Mouse (Mus musculus): ENCODE measurements at regions not wholly inside any gene's neighbourhood (a gene's known extent, or its start where the extent isn't known, plus 50 kb on each side); places are given as distances from the start of the nearest gene placed in this dataset.

GRCm38 (mm10) chr16:95904531-95905165 lies 86.1 kb downstream of the Psmg1 start:
- no peaks in the 10 kb centered on the region for H3K9me3 ChIP-seq
- no peak overlapping the region for H3K4me2 ChIP-seq
- no peak overlapping the region for H3K4me3 ChIP-seq
- H3K36me3 ChIP-seq: no peaks in the 10 kb centered on the region
- ATAC-seq (ENCODE audit: borderline replicate concordance, extremely low read depth, low FRiP score, low TSS enrichment): no peak
- no peak overlapping the region for H3K9ac ChIP-seq
- H3K4me1 ChIP-seq: 0 out of 2 replicates have a peak, but pooled peaks cover 8% of the 10 kb centered on the region
- 56% methylated on average over 6 of the region's 6 CpGs for WGBS
- H3K27ac ChIP-seq: no peak overlapping the region
- H3K27me3 ChIP-seq: no peaks in the 10 kb centered on the region

DNA sequence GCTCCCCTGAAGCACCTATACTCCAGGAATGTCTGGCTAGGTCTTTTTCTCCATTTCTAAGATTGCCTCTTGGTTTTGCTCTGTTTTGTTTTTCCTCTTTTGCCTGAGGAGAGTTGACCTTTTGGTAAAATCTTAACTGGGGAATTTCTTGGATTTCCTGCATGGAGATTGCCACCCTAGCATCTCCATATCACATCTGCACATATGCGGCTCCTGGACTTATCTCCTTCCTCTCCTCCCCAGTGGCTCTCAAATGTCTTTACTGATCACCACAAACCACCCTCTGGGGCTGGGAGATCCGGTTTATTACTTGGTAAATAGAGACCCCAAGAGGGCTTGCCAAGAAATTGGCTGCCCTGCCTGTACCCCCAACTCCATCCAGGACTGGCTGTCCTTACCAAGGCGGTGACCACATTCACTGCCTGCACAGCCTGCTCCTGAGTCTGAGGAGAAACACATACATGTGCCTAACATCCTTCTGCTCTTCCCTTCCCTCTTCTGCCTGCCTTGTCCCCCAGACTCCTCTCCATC lies 87.3 kb downstream of the Psmg1 start:
- H3K4me1 ChIP-seq: 0 out of 2 replicates have a peak, but pooled peaks cover 8% of the 10 kb centered on the region
- no peak overlapping the region for H3K4me2 ChIP-seq
- H3K4me3 ChIP-seq: no peak overlapping the region
- H3K9ac ChIP-seq: no peak overlapping the region
- no peaks in the 10 kb centered on the region for H3K27me3 ChIP-seq
- 40% methylated on average over 3 of the region's 3 CpGs for WGBS
- no peaks in the 10 kb centered on the region for H3K36me3 ChIP-seq
- ATAC-seq (ENCODE audit: borderline replicate concordance, extremely low read depth, low FRiP score, low TSS enrichment): no peak
- no peaks in the 10 kb centered on the region for H3K9me3 ChIP-seq
- H3K27ac ChIP-seq: no peak overlapping the region

DNA sequence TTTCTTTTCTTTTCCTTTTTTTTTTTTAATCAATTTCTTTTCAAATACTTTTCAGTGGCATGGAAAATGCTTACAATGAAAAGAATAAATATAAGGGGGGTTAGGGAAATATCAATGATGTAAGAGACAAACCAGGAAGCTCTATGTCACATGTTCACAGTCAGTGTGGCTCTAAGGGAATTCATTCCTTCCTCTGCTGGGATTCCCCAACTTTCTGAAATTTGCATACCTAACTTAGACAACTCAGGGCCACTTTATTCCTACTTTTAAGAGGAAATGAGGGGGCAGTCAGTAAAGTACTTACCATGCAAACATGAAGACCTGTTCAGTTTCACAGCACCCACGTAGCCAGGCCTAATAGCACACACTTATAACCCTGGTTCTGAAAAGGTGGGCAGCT lies 88.6 kb downstream of the Psmg1 start:
- no peaks in the 10 kb centered on the region for H3K9me3 ChIP-seq
- H3K4me3 ChIP-seq: no peak overlapping the region
- WGBS: 81% methylated on average over 1 of the region's 1 CpGs

DNA sequence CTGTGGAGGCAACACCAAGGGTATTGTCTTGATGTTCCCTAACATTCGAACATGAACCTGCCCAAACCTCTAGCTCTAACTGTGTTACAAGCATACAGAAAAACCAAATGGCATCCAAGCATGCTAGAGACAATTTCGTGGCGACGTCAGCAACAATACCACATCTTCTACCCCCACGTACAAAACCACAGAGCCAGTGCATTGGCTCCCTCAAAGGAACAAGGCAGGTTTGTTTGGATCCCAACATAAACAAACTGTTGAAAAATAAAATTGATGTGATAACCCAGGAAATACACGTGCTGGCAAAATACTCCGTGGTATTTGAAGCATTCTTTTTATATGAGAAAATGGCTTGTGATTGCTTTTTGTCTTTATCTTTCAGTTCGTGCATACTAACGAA lies 89.4 kb downstream of the Psmg1 start:
- Histone ChIP-seq H3K36me3 (no peaks in the 10 kb centered on the region), H3K4me1 (0 out of 2 replicates have a peak, but pooled peaks cover 8% of the 10 kb centered on the region), H3K27me3 (no peaks in the 10 kb centered on the region), H3K9ac (no peak overlapping the region), H3K9me3 (no peaks in the 10 kb centered on the region), H3K4me2 (no peak overlapping the region), H3K4me3 (no peak overlapping the region), H3K27ac (no peak overlapping the region)
- 45% methylated on average over 9 of the region's 9 CpGs for WGBS
- no peak for ATAC-seq (ENCODE audit: borderline replicate concordance, extremely low read depth, low FRiP score, low TSS enrichment)

More for the DNA sequence above, 88.6 kb downstream of the Psmg1 start:
- no peak overlapping the region for H3K4me2 ChIP-seq
- ATAC-seq (ENCODE audit: borderline replicate concordance, extremely low read depth, low FRiP score, low TSS enrichment): no peak
- H3K27ac ChIP-seq: no peak overlapping the region
- H3K9ac ChIP-seq: no peak overlapping the region
- H3K4me1 ChIP-seq: 0 out of 2 replicates have a peak, but pooled peaks cover 8% of the 10 kb centered on the region
- H3K27me3 ChIP-seq: no peaks in the 10 kb centered on the region
- no peaks in the 10 kb centered on the region for H3K36me3 ChIP-seq

- H3K27me3 ChIP-seq: no peaks in the 10 kb centered on the region
- H3K9ac ChIP-seq: no peak overlapping the region
- WGBS: 44% methylated on average over 9 of the region's 9 CpGs
- H3K4me1 ChIP-seq: 0 out of 2 replicates have a peak, but pooled peaks cover 8% of the 10 kb centered on the region
- ATAC-seq (ENCODE audit: borderline replicate concordance, extremely low read depth, low FRiP score, low TSS enrichment): no peak
- no peaks in the 10 kb centered on the region for H3K36me3 ChIP-seq
- no peaks in the 10 kb centered on the region for H3K9me3 ChIP-seq
- no peak overlapping the region for H3K27ac ChIP-seq
- H3K4me3 ChIP-seq: no peak overlapping the region
- H3K4me2 ChIP-seq: no peak overlapping the region
These were observed 90.6 kb downstream of the Psmg1 start for GRCm38 (mm10) chr16:95900181-95900580.

GRCm38 (mm10) chr16:95899672-95900071 lies 91.1 kb downstream of the Psmg1 start:
- H3K27me3 ChIP-seq: no peaks in the 10 kb centered on the region
- no peak; the same call in 1 of the 2 replicates for ATAC-seq (ENCODE audit: borderline replicate concordance, extremely low read depth, low FRiP score, low TSS enrichment)
- H3K27ac ChIP-seq: no peak overlapping the region
- H3K4me3 ChIP-seq: no peak overlapping the region
- no peak overlapping the region for H3K9ac ChIP-seq
- 0 out of 2 replicates have a peak, but pooled peaks cover 5% of the 10 kb centered on the region for H3K4me1 ChIP-seq
- 85% methylated on average over 3 of the region's 3 CpGs for WGBS
- H3K9me3 ChIP-seq: no peaks in the 10 kb centered on the region
- H3K4me2 ChIP-seq: no peak overlapping the region
- H3K36me3 ChIP-seq: no peaks in the 10 kb centered on the region

DNA sequence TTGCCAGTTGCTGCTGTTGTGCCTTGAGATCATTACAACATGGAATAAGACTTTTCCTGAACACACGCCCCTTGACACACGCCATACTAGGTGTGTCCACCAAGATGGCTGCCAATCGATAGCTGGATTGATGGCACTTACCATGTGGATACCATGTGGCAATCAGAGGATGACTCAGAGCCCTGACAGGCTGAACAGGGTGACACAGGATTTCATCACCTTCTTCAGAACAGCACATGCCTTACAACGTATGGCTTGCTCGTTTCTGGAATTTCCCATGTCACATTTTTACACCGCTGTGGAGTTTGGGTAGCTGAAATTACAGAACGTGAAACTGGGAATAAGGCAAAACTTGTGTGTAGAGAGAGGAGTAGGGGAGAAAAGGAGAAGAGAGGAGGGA lies 92.9 kb downstream of the Psmg1 start:
- Histone ChIP-seq H3K4me3 (no peak overlapping the region), H3K9me3 (no peaks in the 10 kb centered on the region), H3K4me2 (no peak overlapping the region), H3K27me3 (no peaks in the 10 kb centered on the region), H3K9ac (no peak overlapping the region), H3K27ac (no peak overlapping the region), H3K4me1 (0 out of 2 replicates have a peak, but pooled peaks cover 3% of the 10 kb centered on the region), H3K36me3 (no peaks in the 10 kb centered on the region)
- 71% methylated on average over 7 of the region's 7 CpGs for WGBS
- ATAC-seq (ENCODE audit: borderline replicate concordance, extremely low read depth, low FRiP score, low TSS enrichment): no peak

- WGBS: 73% methylated on average over 6 of the region's 6 CpGs
- no peak overlapping the region for H3K4me2 ChIP-seq
- no peak overlapping the region for H3K27ac ChIP-seq
- no peaks in the 10 kb centered on the region for H3K9me3 ChIP-seq
- H3K4me1 ChIP-seq: no peaks in the 10 kb centered on the region
- H3K36me3 ChIP-seq: no peaks in the 10 kb centered on the region
- H3K4me3 ChIP-seq: no peak overlapping the region
- H3K9ac ChIP-seq: no peak overlapping the region
- no peak for ATAC-seq (ENCODE audit: borderline replicate concordance, extremely low read depth, low FRiP score, low TSS enrichment)
- no peaks in the 10 kb centered on the region for H3K27me3 ChIP-seq
These were observed 94.6 kb downstream of the Psmg1 start for GRCm38 (mm10) chr16:95896126-95896525.

DNA sequence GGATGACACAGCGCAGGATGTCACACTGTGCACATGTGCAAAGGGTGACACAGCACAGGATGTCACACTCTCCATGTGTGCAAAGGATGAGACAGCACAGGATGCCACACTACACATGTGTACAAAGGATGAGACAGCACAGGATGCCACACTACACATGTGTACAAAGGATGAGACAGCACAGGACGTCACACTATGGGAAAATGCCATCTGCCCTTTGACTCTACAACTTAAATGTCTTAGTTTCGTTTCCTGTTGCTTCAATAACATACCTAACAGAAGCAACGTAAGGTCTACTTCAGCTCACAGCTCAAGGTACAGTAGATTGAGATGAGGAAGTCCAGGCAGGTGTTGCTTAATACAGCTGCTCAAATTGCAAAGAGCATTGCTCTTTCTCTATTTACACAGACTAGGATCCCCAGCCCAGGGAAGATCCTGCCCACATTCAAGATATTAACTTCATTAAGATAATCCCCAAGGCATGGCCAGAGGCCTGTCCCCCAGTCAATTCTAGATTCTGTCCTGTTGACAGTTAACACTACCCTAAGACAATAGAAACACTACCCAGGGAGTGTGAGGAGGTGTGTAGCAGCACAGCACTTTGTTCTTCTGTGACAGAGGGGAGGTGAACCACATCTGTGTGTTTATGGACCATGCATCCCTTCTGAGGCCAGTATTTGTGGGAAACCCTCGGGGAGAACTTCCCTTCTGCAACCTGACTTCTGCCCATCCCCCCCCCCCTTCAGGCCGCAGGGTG lies 97.0 kb downstream of the Psmg1 start:
- Histone ChIP-seq H3K27me3 (no peaks in the 10 kb centered on the region), H3K27ac (no peak overlapping the region), H3K4me3 (no peak overlapping the region), H3K4me2 (no peak overlapping the region), H3K36me3 (no peaks in the 10 kb centered on the region), H3K4me1 (no peaks in the 10 kb centered on the region), H3K9me3 (no peaks in the 10 kb centered on the region), H3K9ac (no peak overlapping the region)
- no peak; the same call in 1 of the 2 replicates for ATAC-seq (ENCODE audit: borderline replicate concordance, extremely low read depth, low FRiP score, low TSS enrichment)
- 66% methylated on average over 6 of the region's 6 CpGs for WGBS

- no peak for ATAC-seq (ENCODE audit: borderline replicate concordance, extremely low read depth, low FRiP score, low TSS enrichment)
- H3K36me3 ChIP-seq: no peaks in the 10 kb centered on the region
- H3K4me2 ChIP-seq: no peak overlapping the region
- no peak overlapping the region for H3K9ac ChIP-seq
- H3K4me1 ChIP-seq: no peaks in the 10 kb centered on the region
- H3K4me3 ChIP-seq: no peak overlapping the region
- 69% methylated on average over 3 of the region's 3 CpGs for WGBS
- H3K9me3 ChIP-seq: no peaks in the 10 kb centered on the region
- no peak overlapping the region for H3K27ac ChIP-seq
- H3K27me3 ChIP-seq: no peaks in the 10 kb centered on the region
These were observed 98.4 kb downstream of the Psmg1 start for GRCm38 (mm10) chr16:95892356-95892755.

DNA sequence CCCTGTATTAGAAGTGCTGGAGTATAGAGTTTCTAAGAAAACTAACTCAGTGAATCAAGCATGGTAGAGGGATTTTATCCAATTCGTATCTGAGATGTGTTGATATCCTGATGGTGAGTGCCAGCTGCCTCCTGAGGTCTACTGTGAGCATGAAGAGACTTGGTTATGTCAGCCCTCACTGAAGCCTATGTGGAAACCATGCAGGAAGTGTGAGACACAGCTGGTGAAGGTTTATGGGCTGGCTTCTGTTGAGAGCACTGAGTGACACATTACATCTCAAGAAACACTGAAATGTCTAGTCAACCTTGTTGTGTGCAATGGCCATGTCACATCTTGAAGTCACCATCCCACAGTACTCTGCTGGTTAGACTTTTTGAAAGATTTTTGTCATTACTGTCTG lies 104.6 kb downstream of the Psmg1 start:
- no peaks in the 10 kb centered on the region for H3K9me3 ChIP-seq
- 79% methylated on average over 1 of the region's 1 CpGs for WGBS
- no peak overlapping the region for H3K4me2 ChIP-seq
- no peak overlapping the region for H3K4me3 ChIP-seq
- no peak overlapping the region for H3K9ac ChIP-seq
- ATAC-seq (ENCODE audit: borderline replicate concordance, extremely low read depth, low FRiP score, low TSS enrichment): no peak
- no peaks in the 10 kb centered on the region for H3K4me1 ChIP-seq
- no peak overlapping the region for H3K27ac ChIP-seq
- no peaks in the 10 kb centered on the region for H3K27me3 ChIP-seq
- no peaks in the 10 kb centered on the region for H3K36me3 ChIP-seq

GRCm38 (mm10) chr16:95873297-95873696 lies 117.5 kb downstream of the Psmg1 start:
- no peaks in the 10 kb centered on the region for H3K36me3 ChIP-seq
- ATAC-seq (ENCODE audit: borderline replicate concordance, extremely low read depth, low FRiP score, low TSS enrichment): no peak
- no peaks in the 10 kb centered on the region for H3K9me3 ChIP-seq
- H3K4me2 ChIP-seq: no peak overlapping the region
- WGBS: 93% methylated on average over 4 of the region's 4 CpGs
- H3K4me1 ChIP-seq: peaks cover 7% of the 10 kb centered on the region; the same call in 1 of the 2 replicates
- H3K27me3 ChIP-seq: no peaks in the 10 kb centered on the region
- no peak overlapping the region for H3K27ac ChIP-seq
- no peak overlapping the region for H3K4me3 ChIP-seq
- H3K9ac ChIP-seq: no peak overlapping the region
